Mouse (Mus musculus): ENCODE measurements around the gene Olfr90.
"Not testable (repeated sequence)": the region's sequence is repeated elsewhere in the genome, so short reads cannot be mapped to it uniquely, and the experiment has no call there.

DNA sequence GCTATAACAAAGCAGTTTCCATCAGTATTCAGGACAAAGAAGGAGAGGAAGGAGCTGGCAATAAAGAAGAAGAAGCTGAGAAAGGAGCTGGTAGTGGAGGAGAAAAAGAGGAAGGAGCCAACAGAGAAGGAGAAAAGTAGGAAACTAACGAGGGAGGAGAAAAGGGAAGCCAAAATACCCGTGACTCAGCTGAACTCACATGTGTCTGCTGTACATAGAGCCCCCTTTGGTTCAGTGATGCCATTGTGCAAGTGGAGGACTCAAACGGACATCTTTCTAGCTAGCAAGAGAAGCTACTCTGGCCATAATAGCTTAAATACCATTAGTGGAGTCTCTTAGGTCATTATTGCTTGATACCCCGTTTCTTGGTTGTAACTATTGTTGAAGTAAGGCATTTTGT is 43.1 kb upstream of the Olfr90 start:
- TF ChIP-seq CHD2 (IDR thresholded peaks at IDR 0.05; ENCODE audit: low read depth, low read length); ZNF384 (IDR thresholded peaks at IDR 0.05; ENCODE audit: low read depth, low read length); MAFK (IDR thresholded peaks at IDR 0.05; ENCODE audit: insufficient read depth, low read depth, low read length): not testable (repeated sequence)

All from ES-E14 (cell line).